Mouse (Mus musculus): ENCODE results near the gene Litaf. TPM values are rescaled to one million over a fixed set of nuclear protein-coding genes. Genes with fewer than 3 reads are reported as not detected.
A peak's percentile ranks its signal among the peaks of the same experiment; 100 is the strongest.

The Litaf gene
- total RNA-seq, 2 experiments from 2014 or later, result 4.8 to 9.3 TPM

- TF ChIP-seq CTCF (IDR thresholded peaks at IDR 0.05), result no peak
- Histone ChIP-seq H3K27ac (no peak overlapping the region), H3K4me3 (no peak overlapping the region)
- peak; percentile 32 for DNase-seq
- intact Hi-C loops (cut with DNase I), result no loop called here
Observed at GRCm38 (mm10) chr16:10955078-10955477, 110.9 kb downstream of the Litaf start.

- no peak overlapping the region for H3K27ac ChIP-seq
- no peak for TF ChIP-seq CTCF (IDR thresholded peaks at IDR 0.05)
- H3K4me3 ChIP-seq, result no peak overlapping the region
- no peak for DNase-seq
- intact Hi-C loops (cut with DNase I), result no loop called here
Observed at GRCm38 (mm10) chr16:10952881-10953280, 113.1 kb downstream of the Litaf start.

- no peak for TF ChIP-seq CTCF (IDR thresholded peaks at IDR 0.05)
- Histone ChIP-seq H3K4me3 (no peak overlapping the region), H3K27ac (no peak overlapping the region)
- intact Hi-C loops (cut with DNase I), result no loop called here
- no peak for DNase-seq
Observed at GRCm38 (mm10) chr16:10952071-10952470, 113.9 kb downstream of the Litaf start.

GRCm38 (mm10) chr16:10951581-10951980, 114.4 kb downstream of the Litaf start:
- Histone ChIP-seq H3K4me3 (no peak overlapping the region), H3K27ac (no peak overlapping the region)
- TF ChIP-seq CTCF (IDR thresholded peaks at IDR 0.05), result peak; percentile 76
- intact Hi-C loops (cut with DNase I), result loop anchor here (1.0 kb wide), 1 partner anchor 83 kb away; no protein-coding TSS in a partner anchor
- DNase-seq, result peak; percentile 70

GRCm38 (mm10) chr16:10950539-10950938, 115.4 kb downstream of the Litaf start:
- TF ChIP-seq CTCF (IDR thresholded peaks at IDR 0.05), result no peak
- intact Hi-C loops (cut with DNase I), result no loop called here
- no peak overlapping the region for H3K27ac ChIP-seq
- no peak for DNase-seq
- H3K4me3 ChIP-seq, result no peak overlapping the region

GRCm38 (mm10) chr16:10947724-10948123, 118.2 kb downstream of the Litaf start:
- no peak for DNase-seq

GRCm38 (mm10) chr16:10945381-10946127, 120.4 kb downstream of the Litaf start:
- DNase-seq, result no peak
- TF ChIP-seq CTCF (IDR thresholded peaks at IDR 0.05), result no peak
- intact Hi-C loops (cut with DNase I), result no loop called here
- H3K4me3 ChIP-seq, result no peak overlapping the region
- no peak overlapping the region for H3K27ac ChIP-seq

More at GRCm38 (mm10) chr16:10947724-10948123, 118.2 kb downstream of the Litaf start:
- Histone ChIP-seq H3K4me3 (no peak overlapping the region), H3K27ac (no peak overlapping the region)
- intact Hi-C loops (cut with DNase I), result no loop called here
- TF ChIP-seq CTCF (IDR thresholded peaks at IDR 0.05), result no peak

- no peak; the same call in 1 of the 2 replicates for TF ChIP-seq CTCF (IDR thresholded peaks at IDR 0.05)
- DNase-seq, result no peak
- H3K27ac ChIP-seq, result no peak overlapping the region
- no peak overlapping the region for H3K4me3 ChIP-seq
- intact Hi-C loops (cut with DNase I), result no loop called here
Observed at GRCm38 (mm10) chr16:10944545-10944944, 121.4 kb downstream of the Litaf start.

- intact Hi-C loops (cut with DNase I), result no loop called here
- TF ChIP-seq CTCF (IDR thresholded peaks at IDR 0.05), result no peak
Observed at GRCm38 (mm10) chr16:10943257-10943656, 122.7 kb downstream of the Litaf start.

GRCm38 (mm10) chr16:10940661-10941060, 125.3 kb downstream of the Litaf start:
- no peak for DNase-seq
- intact Hi-C loops (cut with DNase I), result no loop called here
- no peak overlapping the region for H3K4me3 ChIP-seq
- H3K27ac ChIP-seq, result no peak overlapping the region
- no peak for TF ChIP-seq CTCF (IDR thresholded peaks at IDR 0.05)

More at GRCm38 (mm10) chr16:10943257-10943656, 122.7 kb downstream of the Litaf start:
- Histone ChIP-seq H3K27ac (no peak overlapping the region), H3K4me3 (no peak overlapping the region)
- no peak for DNase-seq

GRCm38 (mm10) chr16:10939932-10940331, 126.0 kb downstream of the Litaf start:
- no peak for DNase-seq
- no peak overlapping the region for H3K4me3 ChIP-seq
- H3K27ac ChIP-seq, result no peak overlapping the region
- intact Hi-C loops (cut with DNase I), result no loop called here
- no peak for TF ChIP-seq CTCF (IDR thresholded peaks at IDR 0.05)

- no peak for DNase-seq
- no peak overlapping the region for H3K27ac ChIP-seq
- H3K4me3 ChIP-seq, result no peak overlapping the region
- intact Hi-C loops (cut with DNase I), result no loop called here
- no peak for TF ChIP-seq CTCF (IDR thresholded peaks at IDR 0.05)
Observed at GRCm38 (mm10) chr16:10937497-10937896, 128.5 kb downstream of the Litaf start.

- no peak for DNase-seq
- intact Hi-C loops (cut with DNase I), result no loop called here
- TF ChIP-seq CTCF (IDR thresholded peaks at IDR 0.05), result no peak
- no peak overlapping the region for H3K27ac ChIP-seq
- H3K4me3 ChIP-seq, result no peak overlapping the region
Observed at GRCm38 (mm10) chr16:10936700-10937319, 129.1 kb downstream of the Litaf start.

Data from gastrocnemius, adult 2 months (tissue).